Mouse (Mus musculus) CH12.LX (cell line): ENCODE measurements around the gene Acyp1.

Experiments
- CHD2 ChIP-seq: IDR thresholded peaks from 2 replicates; pipeline ENCODE4 v1.6.1; 2011; ENCODE audit warnings: low read length, improper control_type of control experiment
- CTCF ChIP-seq, 2 experiments: IDR thresholded peaks in 1 of 2; conservative IDR thresholded peaks in 1 of 2; 2 replicates each; pipeline ENCODE4 v1.5.1; 2011 to 2012; ENCODE audit warnings: low read depth in 2 of 2, low read length in 2 of 2, improper control_type of control experiment in 1 of 2, inconsistent platforms in 1 of 2, mild to moderate bottlenecking in 1 of 2, moderate library complexity in 1 of 2
- ELF1 ChIP-seq: IDR thresholded peaks from 2 replicates; pipeline ENCODE4 v1.6.1; 2014; ENCODE audit warnings: low read depth, mild to moderate bottlenecking, inconsistent platforms, low read length, improper control_type of control experiment
- HCFC1 ChIP-seq: IDR thresholded peaks from 2 replicates; pipeline ENCODE4 v1.6.1; 2012; ENCODE audit warnings: low read depth, mild to moderate bottlenecking, inconsistent platforms, low read length, improper control_type of control experiment
- MAFK ChIP-seq: IDR thresholded peaks from 2 replicates; pipeline ENCODE4 v1.6.1; 2011; ENCODE audit warnings: low read length, improper control_type of control experiment; ENCODE audit not compliant: insufficient replicate concordance
- MAZ ChIP-seq: IDR thresholded peaks from 2 replicates; pipeline ENCODE4 v1.6.1; 2012; ENCODE audit warnings: low read depth, mild to moderate bottlenecking, inconsistent platforms, low read length, improper control_type of control experiment, moderate library complexity
- MEF2A ChIP-seq: IDR thresholded peaks from 2 replicates; pipeline ENCODE4 v1.6.1; 2014; ENCODE audit warnings: low read depth, mild to moderate bottlenecking, inconsistent platforms, low read length, improper control_type of control experiment, borderline replicate concordance
- POLR2A ChIP-seq: IDR thresholded peaks from 2 replicates; pipeline ENCODE4 v1.6.1; 2011; ENCODE audit warnings: low read depth, mild to moderate bottlenecking, improper control_type of control experiment, low read length
- SMC3 ChIP-seq: IDR thresholded peaks from 2 replicates; pipeline ENCODE4 v1.6.1; 2011; ENCODE audit warnings: low read depth, low read length, improper control_type of control experiment
- TBP ChIP-seq: conservative IDR thresholded peaks from 2 replicates; pipeline ENCODE4 v1.6.1; 2011; ENCODE audit warnings: low read depth, low read length, improper control_type of control experiment
- USF2 ChIP-seq: conservative IDR thresholded peaks from 2 replicates; pipeline ENCODE4 v1.6.1; 2011; ENCODE audit warnings: low read depth, low read length, improper control_type of control experiment
- ZKSCAN1 ChIP-seq: IDR thresholded peaks from 2 replicates; pipeline ENCODE4 v1.6.1; 2012; ENCODE audit warnings: low read depth, inconsistent platforms, low read length, improper control_type of control experiment, borderline replicate concordance
- ZMIZ1 ChIP-seq: IDR thresholded peaks from 2 replicates; pipeline ENCODE4 v1.6.1; 2012; ENCODE audit warnings: low read depth, mild to moderate bottlenecking, inconsistent platforms, low read length, improper control_type of control experiment

- TF ChIP-seq USF2: no peak
- TF ChIP-seq POLR2A: no peak
- TF ChIP-seq MAFK: no peak
- no peak for TF ChIP-seq TBP
- TF ChIP-seq CTCF (conservative IDR thresholded peaks at IDR 0.05 in 1 of 2, IDR thresholded peaks at IDR 0.05 in 1 of 2; ENCODE audit: low read depth in 2 of 2, low read length in 2 of 2): no peak
- TF ChIP-seq ZMIZ1: no peak
- TF ChIP-seq CHD2: no peak
- TF ChIP-seq ELF1: no peak
- TF ChIP-seq ZKSCAN1: no peak
- TF ChIP-seq HCFC1: no peak
- TF ChIP-seq MAZ: no peak
- no peak for TF ChIP-seq MEF2A
- TF ChIP-seq SMC3: no peak
Observed at GRCm38 (mm10) chr12:85262489-85262888, 25.7 kb downstream of the Acyp1 start.
